Mouse (Mus musculus) liver, embryonic 14.5 days (tissue): ENCODE measurements around the gene Pdap1.

Source experiments
- CTCF ChIP-seq: IDR thresholded peaks from 2 replicates; pipeline ENCODE4 v1.5.1; 2016; ENCODE audit warnings: antibody characterized with exemption, low read depth, control low read depth
- EP300 ChIP-seq: IDR thresholded peaks from 2 replicates; pipeline ENCODE4 v1.6.1; 2016; ENCODE audit warnings: antibody characterized with exemption, low read depth

DNA sequence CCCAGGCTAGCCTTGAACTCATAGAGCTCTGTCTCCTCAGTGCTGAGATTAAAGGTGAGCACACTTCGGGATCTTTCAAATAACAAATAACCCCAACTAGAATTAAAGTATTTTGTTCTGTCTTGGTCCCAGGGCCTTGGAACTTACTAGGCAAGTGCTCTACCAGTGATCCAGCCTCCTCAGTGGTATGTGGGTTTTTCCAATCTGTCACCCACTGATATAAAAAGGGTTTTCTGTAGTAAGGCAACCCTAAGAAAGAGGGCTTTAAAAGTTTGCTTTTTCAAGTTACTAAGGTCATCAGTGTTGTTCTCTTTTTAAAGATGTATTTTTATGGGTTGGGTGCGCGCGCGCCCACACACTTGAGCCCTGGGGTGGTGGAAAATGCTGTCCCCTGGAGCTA, 24.3 kb downstream of the Pdap1 start:
- TF ChIP-seq CTCF: no peak
- TF ChIP-seq EP300: no peak
